Mouse (Mus musculus) brown adipose tissue, adult 24 weeks (tissue): ENCODE data around the gene Ppp3ca. TPM values are rescaled to one million over a fixed set of nuclear protein-coding genes. Genes with fewer than 3 reads are reported as not detected.

Experiments
- H3K27ac ChIP-seq: fragments of 200-500 bp; replicated peaks from 2 replicates; pipeline ENCODE4 v1.5.1; 2012; ENCODE audit warnings: low read depth, mild to moderate bottlenecking, low read length
- H3K4me1 ChIP-seq: fragments of 200-500 bp; 2 replicates; pipeline ENCODE4 v1.6.1; 2012; ENCODE audit warnings: low read length, mixed read lengths; ENCODE audit not compliant: control insufficient read depth, insufficient read depth, insufficient read length
- H3K4me3 ChIP-seq: fragments of 200-500 bp; 2 replicates; pipeline ENCODE4 v1.5.1; 2012; ENCODE audit warnings: low read depth, mild to moderate bottlenecking, low read length, moderate library complexity; ENCODE audit not compliant: insufficient read depth
- polyA plus RNA-seq: library from polyadenylated mRNA; stranded (reverse); fragments of >200 nt; gene quantifications from 2 replicates; pipeline ENCODE4 v1.2.4, GENCODE M21; 2012; ENCODE audit not compliant: missing spikeins, insufficient read depth, insufficient read length

The Ppp3ca gene
- polyA plus RNA-seq, 1 experiment = 29.3 TPM

DNA sequence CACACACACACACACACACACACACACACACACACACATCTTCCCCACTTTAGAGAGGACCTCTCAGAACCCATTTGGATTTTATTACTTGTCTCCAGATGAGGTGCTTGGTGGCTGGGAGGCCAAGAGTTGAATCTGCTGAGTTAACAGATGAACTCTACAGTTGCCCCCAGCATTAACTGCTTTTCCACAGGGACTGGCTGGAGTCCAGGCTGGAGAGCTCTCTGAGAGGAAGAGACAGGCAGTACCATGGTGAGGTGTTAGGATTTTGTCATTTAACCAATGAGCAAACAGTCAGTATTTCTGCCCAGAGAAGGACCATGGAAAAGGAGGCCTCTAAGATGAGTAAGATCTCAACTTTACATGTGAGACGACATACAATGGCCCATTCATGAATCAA lies 179.1 kb downstream of the Ppp3ca start:
- H3K27ac ChIP-seq = no peak overlapping the region
- peaks cover 4% of the 10 kb centered on the region for H3K4me1 ChIP-seq
- H3K4me3 ChIP-seq = no peak overlapping the region

DNA sequence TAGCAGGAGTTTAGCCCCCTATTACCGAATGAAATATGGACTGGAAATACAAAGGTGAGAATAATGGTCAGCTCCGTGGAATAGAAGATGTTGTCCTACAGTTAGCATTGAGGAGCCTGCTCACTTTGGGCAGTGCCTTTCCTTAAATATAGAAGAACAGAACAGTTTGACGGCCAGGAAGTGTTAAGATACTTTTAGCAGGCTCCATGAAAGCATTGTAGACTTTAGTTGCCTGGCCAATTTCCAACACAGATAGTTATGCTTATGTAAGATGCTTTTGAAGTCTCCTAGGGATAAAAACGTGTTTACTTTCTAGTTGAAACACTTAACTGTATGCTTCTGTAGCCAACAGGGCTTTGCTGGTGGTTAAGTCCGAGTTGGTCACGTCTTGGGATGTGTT lies 183.0 kb downstream of the Ppp3ca start:
- Histone ChIP-seq H3K4me3 (no peak overlapping the region), H3K4me1 (peaks cover 6% of the 10 kb centered on the region), H3K27ac (no peak overlapping the region)

DNA sequence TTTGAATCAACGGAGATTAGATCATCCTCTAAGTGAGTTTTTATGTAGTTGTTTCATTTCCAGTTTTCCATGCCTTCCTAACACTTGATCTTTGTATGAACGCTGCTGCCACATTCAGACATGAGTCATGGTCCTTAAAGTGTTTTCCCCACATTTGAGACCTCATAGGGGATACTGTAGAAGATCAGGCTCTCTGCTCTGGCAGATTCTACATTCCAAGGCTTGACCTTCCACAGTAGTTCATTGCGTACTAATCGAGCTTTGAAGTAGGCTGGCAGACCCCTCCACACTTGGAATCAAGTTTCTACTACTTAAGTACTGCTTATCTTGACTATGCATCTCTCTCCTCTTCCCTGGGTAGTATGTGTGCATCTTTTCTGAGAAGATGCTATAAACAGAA lies 183.7 kb downstream of the Ppp3ca start:
- no peak overlapping the region for H3K27ac ChIP-seq
- no peak overlapping the region for H3K4me3 ChIP-seq
- H3K4me1 ChIP-seq = peaks cover 6% of the 10 kb centered on the region

GRCm38 (mm10) chr3:136855996-136856395 lies 186.1 kb downstream of the Ppp3ca start:
- no peak overlapping the region for H3K27ac ChIP-seq
- no peak overlapping the region for H3K4me3 ChIP-seq
- peaks cover 2% of the 10 kb centered on the region; the same call in 1 of the 2 replicates for H3K4me1 ChIP-seq

GRCm38 (mm10) chr3:136862051-136862837 lies 192.3 kb downstream of the Ppp3ca start:
- no peak overlapping the region for H3K27ac ChIP-seq
- no peaks in the 10 kb centered on the region; the same call in none of the 2 replicates for H3K4me1 ChIP-seq
- no peak overlapping the region for H3K4me3 ChIP-seq

- no peak overlapping the region for H3K4me3 ChIP-seq
- H3K27ac ChIP-seq = no peak overlapping the region
- H3K4me1 ChIP-seq = no peaks in the 10 kb centered on the region; the same call in none of the 2 replicates
These were observed 193.2 kb downstream of the Ppp3ca start for GRCm38 (mm10) chr3:136863127-136863526.

DNA sequence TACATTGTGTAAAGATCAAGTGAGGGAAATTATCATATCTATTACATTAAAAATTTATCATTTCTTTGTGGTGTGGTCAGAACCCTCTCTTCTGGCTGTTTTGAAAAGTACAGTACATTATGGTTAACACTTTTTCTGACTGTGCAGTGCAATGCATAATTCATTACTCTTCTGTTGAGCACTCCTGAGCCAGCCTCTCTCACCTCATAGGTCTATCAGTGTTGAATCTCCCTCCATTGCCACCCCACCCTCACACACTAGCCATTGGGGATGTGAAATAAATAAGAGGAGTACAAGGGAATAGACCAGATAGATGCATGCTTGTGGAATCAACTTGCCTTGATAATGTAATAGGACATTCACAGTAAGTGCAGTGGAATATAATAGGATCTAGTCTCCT lies 194.4 kb downstream of the Ppp3ca start:
- H3K27ac ChIP-seq = no peak overlapping the region
- H3K4me1 ChIP-seq = no peaks in the 10 kb centered on the region; the same call in none of the 2 replicates
- H3K4me3 ChIP-seq = no peak overlapping the region

- no peak overlapping the region for H3K27ac ChIP-seq
These were observed 195.4 kb downstream of the Ppp3ca start for GRCm38 (mm10) chr3:136865176-136865859.

GRCm38 (mm10) chr3:136866095-136866494 lies 196.2 kb downstream of the Ppp3ca start:
- Histone ChIP-seq H3K4me3 (no peak overlapping the region), H3K4me1 (no peaks in the 10 kb centered on the region; the same call in none of the 2 replicates), H3K27ac (no peak overlapping the region)

More at GRCm38 (mm10) chr3:136865176-136865859, 195.4 kb downstream of the Ppp3ca start:
- Histone ChIP-seq H3K4me3 (no peak overlapping the region), H3K4me1 (no peaks in the 10 kb centered on the region; the same call in none of the 2 replicates)

DNA sequence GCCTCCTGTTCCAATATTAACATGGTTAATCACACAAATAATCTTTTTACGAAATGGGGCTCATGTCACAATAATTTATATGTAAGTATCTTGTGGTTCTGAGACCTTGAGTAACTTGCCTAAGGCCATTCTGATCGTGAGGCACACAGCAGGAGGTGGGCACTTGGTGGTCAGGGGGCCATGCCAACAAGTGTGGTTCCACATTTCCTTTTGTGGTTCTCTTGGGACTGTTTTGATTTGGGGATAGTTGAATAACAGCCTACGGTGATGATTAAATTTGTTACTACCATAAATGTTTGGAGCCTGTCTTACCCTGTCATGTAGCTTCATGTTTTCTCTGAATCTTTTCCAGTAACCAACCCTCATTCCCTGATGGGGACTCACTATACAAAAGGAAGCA lies 196.6 kb downstream of the Ppp3ca start:
- H3K4me3 ChIP-seq = no peak overlapping the region
- H3K27ac ChIP-seq = no peak overlapping the region
- no peaks in the 10 kb centered on the region; the same call in none of the 2 replicates for H3K4me1 ChIP-seq

DNA sequence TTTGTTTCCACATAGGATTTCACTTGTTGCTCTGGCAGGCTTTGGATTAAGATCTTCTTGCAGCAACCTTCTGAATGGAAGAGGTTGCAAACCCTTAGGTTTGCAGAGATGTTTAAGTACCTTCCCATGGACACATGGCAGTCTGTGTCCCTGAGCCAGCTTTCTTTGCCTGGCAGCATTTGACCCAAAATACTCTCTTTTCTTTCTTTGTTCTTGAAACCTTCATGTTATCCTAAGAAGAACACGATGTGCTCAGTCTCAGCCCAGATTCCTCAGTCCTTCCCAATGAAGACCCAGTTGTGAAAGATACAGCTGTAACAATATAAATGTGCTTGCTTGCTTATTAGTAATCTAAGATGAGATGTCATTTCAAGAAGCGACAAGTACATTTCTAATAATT lies 197.4 kb downstream of the Ppp3ca start:
- H3K4me3 ChIP-seq = no peak overlapping the region
- no peak overlapping the region for H3K27ac ChIP-seq
- H3K4me1 ChIP-seq = no peaks in the 10 kb centered on the region; the same call in none of the 2 replicates

DNA sequence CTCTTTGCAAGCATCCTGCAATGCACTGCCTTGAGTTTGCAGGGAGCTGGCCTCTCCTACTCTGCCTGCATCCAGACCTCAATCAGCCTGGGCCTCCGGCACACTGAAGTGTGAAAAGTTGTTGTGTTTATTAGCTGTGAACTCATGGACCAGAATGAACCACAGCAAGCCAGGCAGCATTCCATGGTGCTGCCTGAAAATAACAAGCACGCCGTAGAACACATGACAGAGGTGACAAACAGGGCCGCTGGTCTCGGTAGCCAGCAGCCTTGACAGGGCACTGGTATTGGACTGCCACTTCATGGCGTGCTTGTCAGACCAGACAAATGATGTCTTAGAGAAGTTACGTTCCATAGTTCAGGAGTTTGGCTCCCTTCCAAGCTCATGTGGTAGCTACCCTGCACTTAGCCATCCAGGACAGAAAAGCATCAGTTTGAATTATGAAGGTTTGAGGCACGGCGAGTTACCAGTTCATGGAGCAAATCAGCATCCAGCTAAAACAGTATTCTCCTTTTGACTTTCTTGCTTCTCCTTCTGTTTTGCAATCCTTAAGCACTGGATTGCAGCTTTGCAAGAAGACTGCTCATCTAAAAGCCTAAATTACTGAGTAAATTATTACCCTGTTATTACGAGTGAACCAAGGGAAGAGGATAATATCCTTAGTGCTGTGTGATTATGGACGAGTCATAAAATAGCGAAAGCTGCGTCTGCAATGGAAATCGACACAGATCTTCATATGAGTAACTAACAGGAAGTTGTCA lies 202.0 kb downstream of the Ppp3ca start:
- Histone ChIP-seq H3K4me1 (0 out of 2 replicates have a peak, but pooled peaks cover 2% of the 10 kb centered on the region), H3K4me3 (no peak overlapping the region), H3K27ac (no peak overlapping the region)

DNA sequence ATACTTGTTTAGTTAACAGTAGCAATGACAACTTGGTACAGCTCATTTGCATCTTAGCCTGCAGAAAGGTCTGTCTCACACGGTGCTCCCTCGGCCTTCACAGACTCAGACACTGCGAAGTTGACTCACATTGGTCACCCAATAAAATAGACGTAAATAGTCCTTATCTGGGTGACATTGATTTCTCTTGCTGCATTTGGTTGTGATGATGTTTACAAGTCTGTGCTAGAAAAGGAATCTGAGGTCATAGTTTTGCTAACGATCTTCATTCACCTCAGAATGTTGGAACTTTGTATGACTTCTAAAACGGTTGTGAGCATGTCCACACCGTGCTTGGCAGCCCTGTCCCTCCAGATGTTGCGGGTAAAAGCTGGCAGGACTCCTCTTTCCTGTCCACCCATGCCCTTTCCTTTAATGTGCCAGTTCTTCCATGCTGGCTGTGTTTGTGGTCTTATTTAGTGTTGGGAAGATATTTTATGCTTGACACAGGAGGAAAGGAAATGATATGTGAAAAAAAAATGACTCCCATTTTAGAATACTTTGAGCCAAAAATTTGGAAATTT lies 202.7 kb downstream of the Ppp3ca start:
- Histone ChIP-seq H3K27ac (no peak overlapping the region), H3K4me1 (0 out of 2 replicates have a peak, but pooled peaks cover 2% of the 10 kb centered on the region), H3K4me3 (no peak overlapping the region)

- 0 out of 2 replicates have a peak, but pooled peaks cover 2% of the 10 kb centered on the region for H3K4me1 ChIP-seq
These were observed 204.0 kb downstream of the Ppp3ca start for GRCm38 (mm10) chr3:136873809-136874449.

More at GRCm38 (mm10) chr3:136873809-136874449, 204.0 kb downstream of the Ppp3ca start:
- H3K27ac ChIP-seq = no peak overlapping the region
- no peak overlapping the region for H3K4me3 ChIP-seq
